Mouse (Mus musculus): ENCODE data around the gene Tspan2.

The Tspan2 gene

GRCm38 (mm10) chr3:102734313-102735030, at the start of gene Tspan2:
Gene Tspan2 (plus strand): TSS chr3:102734529.
- DNase-seq (ENCODE audit: low spot score): peak; percentile 53

GRCm38 (mm10) chr3:102686861-102687260, 47.5 kb upstream of the Tspan2 start:
- no peak for DNase-seq (ENCODE audit: low spot score)

DNA sequence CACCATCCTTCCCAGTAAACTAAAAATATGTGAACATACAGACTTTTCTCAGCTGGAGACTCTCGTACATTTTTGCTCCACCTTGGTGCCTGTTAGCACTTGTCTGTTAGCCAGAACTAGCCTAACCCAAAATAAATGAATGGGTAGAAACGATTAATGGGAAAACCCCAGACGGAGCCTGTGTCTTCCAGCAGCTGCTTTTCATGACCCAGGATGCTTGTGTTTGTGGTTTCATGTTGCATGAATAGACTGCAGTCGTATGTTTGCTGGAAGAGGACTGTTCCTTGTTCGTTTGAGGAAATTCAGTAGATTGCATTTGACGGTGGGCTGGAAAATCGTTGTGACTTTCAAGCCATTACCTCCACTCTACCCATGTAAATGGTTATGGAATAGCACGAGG, 46.5 kb upstream of the Tspan2 start:
- DNase-seq (ENCODE audit: low spot score): no peak

- no peak for DNase-seq (ENCODE audit: low spot score)
Observed at GRCm38 (mm10) chr3:102691802-102692484, 42.4 kb upstream of the Tspan2 start.

- DNase-seq (ENCODE audit: low spot score): no peak
Observed at GRCm38 (mm10) chr3:102692758-102693325, 41.5 kb upstream of the Tspan2 start.

GRCm38 (mm10) chr3:102698127-102698526, 36.2 kb upstream of the Tspan2 start:
- no peak for DNase-seq (ENCODE audit: low spot score)

GRCm38 (mm10) chr3:102701303-102701702, 33.0 kb upstream of the Tspan2 start:
- DNase-seq (ENCODE audit: low spot score): no peak

DNA sequence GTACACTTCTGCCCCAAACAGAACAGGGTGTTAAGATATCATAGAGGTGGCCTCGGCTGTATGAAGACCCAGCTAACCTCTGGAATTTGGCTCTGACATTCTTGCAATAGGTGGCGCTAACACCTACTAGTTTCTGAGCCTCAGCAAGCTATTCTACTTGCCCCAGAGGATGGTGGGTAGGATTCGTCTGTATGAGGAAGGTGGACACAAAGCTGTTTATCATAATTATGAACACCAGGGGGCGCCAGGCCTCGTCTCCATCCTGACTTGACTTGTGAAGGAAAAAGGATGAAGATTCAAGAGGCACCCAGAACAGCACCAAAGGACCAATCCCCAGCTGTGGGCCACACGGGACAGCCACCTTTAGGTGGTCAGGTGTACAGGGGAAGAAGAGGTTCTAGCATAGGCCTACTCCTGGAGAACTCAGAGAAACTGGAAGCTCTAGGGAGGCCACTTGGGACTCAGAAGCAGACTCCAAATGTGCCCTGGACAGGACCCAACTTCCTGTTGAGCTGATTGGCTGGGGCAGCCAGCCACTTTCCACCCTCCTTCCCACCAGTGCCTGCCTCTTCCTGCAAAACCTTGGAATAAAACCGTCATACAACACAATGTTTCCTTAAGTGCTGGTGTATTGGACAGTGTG, 32.3 kb upstream of the Tspan2 start:
- DNase-seq (ENCODE audit: low spot score): no peak

DNA sequence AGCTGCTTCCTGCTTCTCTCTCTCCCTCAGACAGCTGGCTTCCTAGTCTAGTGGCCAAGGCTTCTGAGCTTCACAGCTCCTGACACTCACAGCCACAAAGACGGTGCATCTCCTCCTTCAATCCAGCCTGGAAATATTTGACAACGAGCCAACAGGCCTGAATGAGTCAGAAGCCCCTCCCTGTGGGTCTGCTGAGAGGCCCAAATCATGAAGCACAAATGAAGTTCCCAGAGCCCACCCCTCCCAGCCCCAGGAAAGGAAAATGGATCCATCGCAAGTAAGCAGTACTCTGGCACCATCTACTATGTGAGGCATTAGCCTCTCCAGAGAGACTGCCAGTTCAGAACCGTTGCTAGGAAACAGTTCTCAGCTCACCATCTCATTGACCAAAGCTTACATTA, 30.3 kb upstream of the Tspan2 start:
- no peak for DNase-seq (ENCODE audit: low spot score)

DNA sequence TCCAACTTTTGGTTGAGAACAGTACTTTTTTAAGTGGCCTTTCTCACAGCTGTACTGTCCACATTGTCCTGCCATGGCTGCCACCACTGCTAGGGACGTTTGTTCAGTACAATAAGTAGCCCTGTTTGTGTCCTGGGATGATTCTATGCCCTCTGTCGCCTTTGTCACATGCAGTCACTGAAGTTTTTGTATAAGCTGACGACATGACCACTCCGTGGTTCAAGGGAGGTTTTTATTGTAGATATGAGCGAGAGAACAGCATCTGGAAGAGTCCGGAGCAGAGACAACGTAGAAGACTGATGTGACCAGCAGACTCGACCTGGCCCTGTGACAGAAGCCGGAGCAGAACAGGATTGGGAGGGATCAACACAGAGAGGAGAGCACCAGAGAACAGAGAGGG, 25.7 kb upstream of the Tspan2 start:
- DNase-seq (ENCODE audit: low spot score): no peak

DNA sequence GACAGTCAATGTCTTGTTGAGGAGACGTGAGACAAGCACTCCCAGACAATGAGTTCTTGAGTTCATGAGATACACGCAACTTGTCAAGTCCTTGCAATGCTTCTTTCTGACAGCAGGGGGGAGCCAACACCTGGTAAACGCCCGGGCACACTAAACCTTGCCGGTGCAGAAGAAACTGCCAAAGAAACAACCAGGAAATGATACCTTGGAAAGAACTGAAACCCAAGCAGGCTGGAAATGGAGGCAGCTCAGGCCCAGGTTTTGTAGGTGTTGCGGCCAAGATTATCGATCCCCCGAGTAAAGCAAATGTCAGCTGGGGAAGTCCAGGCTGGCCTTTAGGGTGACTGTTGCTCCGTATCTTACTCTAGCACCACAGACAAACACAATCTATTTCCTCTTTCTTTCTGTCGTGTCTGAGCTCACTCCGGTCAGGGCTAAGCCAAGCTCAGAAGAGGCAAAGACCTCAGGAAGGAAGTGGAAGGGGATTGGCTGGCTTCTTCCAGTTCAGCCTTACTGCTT, 19.2 kb upstream of the Tspan2 start:
- DNase-seq (ENCODE audit: low spot score): peak; percentile 60

- no peak for DNase-seq (ENCODE audit: low spot score)
Observed at GRCm38 (mm10) chr3:102715839-102716238, 18.5 kb upstream of the Tspan2 start.

DNA sequence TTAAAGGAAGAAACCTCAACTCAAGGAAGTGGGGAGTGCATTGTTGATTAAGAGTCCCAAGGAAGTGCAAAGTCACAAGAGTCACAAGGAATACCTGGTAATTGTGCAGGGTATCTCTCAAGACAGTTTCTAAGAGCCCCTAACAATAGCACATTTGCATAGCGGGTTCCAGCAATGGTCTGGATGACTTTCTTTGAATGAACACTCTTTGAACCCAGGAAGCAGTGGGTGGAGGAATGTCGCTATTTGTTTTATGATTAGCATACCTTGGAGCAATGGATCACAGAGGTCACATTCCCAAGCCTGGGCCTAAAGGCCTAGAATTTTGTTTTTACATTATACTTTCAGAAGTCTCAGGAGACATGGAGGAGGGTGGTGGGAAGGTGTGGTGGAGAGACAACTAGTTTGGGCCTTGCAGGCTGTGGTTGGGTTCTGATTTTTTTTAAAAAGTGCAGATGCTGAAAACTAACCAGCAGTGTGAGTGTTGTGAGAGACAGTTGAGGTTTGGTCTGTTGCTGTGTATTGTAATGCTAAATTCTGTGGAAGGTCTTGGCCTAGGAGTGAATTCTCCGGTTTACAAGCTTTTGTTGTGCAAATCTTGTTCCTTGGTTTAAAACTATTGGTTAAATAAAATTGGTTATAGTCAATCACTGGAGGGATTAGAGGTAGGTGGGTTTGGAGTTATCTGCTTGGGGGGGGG, 16.6 kb upstream of the Tspan2 start:
- DNase-seq (ENCODE audit: low spot score): no peak

DNA sequence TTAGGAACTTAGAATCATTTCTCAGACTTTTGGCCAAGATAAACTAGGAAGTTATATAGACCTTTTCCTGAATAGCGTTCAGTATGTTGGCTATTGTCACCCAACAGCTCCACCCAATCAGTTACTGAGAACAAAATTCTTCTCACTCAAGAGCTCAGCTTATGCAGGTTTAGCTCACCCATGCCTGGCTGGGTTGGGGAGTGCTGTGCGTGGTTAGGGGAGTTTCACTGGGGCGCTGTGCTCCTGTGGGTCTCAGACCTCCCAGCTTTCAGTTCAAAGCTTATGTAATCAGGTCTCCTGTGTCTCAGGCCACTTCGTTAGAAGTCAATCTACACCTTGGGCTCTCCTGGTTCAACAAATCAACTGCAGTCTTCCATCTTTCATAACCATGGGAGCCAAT, 11.2 kb upstream of the Tspan2 start:
- DNase-seq (ENCODE audit: low spot score): no peak

GRCm38 (mm10) chr3:102723841-102724570, 10.3 kb upstream of the Tspan2 start:
- DNase-seq (ENCODE audit: low spot score): peak; percentile 60

DNA sequence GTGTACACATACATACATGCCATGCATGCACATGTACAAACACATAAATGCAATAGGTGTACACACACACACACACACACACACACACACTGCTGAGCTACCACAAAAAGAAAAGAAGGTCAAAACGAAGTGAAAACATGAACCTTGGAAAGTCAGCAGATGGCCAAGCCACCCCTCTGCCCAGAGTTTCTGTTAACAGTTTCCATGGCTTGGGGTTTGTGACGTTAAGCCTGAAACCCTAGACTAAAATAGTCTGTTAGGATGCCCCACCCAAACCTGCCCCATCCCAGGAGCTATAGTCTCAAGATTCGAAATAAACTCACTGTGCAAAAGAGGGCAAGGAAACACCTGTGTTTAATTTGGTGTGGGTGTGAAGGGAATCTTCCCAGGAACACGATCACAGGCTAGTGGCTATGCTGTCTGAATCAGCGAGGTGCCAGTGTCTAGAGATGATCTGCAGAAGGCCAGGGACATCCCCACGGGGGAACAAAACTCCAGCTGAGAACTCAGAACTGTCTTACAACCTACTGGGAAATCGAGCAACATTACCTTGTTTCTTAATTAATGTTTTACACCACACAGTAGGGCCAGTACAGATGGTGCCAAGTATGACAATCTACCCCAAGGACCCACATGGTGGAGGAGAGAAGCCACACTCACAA, 9.4 kb upstream of the Tspan2 start:
- no peak for DNase-seq (ENCODE audit: low spot score)

DNA sequence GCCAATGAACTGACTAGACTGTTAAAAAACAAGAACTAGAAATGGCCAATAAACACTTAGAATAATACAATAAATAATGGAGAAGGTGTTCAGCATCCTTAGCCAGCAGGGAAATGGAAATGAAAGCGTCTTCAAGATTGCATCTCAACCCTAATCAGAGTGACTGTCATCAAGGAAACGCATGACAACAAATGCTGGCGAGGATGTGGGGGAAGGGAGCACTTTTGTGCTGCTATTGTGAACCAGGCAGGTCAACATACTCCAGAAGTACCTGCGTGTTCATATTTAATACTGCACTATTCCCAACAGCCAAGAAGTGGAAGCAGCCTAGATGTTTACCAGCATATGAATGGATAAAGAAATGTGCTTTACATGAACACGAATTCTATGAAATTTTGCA, 4.9 kb upstream of the Tspan2 start:
- DNase-seq (ENCODE audit: low spot score): no peak

DNA sequence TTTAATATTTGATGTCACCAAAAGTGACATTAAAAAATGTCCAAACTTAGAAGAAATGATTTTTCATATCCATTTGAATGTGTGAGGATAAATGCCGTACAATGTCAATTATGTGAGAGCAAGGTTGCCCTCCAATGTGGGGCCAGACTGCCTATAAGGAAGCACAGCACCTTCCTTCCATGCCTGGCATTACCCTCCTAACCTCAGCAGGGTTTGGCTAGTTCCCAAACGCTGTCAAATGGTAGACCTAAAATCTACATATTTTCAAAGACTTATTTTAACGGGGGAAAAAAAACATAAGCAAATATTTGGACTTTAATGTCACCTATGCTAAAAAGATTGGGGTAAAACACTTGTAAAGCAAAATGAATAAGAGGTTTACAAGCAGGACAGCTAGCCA, 3.2 kb upstream of the Tspan2 start:
- no peak for DNase-seq (ENCODE audit: low spot score)

GRCm38 (mm10) chr3:102732619-102733018, 1.7 kb upstream of the Tspan2 start:
- DNase-seq (ENCODE audit: low spot score): no peak

- no peak for DNase-seq (ENCODE audit: low spot score)
Observed at GRCm38 (mm10) chr3:102733050-102733449, 1.3 kb upstream of the Tspan2 start.

GRCm38 (mm10) chr3:102733936-102734312, 405 bp upstream of the Tspan2 start:
- no peak for DNase-seq (ENCODE audit: low spot score)
